Mouse (Mus musculus): ENCODE measurements at regions not wholly inside any gene's neighbourhood (a gene's known extent, or its start where the extent isn't known, plus 50 kb on each side); places are given as distances from the start of the nearest gene placed in this dataset.

DNA sequence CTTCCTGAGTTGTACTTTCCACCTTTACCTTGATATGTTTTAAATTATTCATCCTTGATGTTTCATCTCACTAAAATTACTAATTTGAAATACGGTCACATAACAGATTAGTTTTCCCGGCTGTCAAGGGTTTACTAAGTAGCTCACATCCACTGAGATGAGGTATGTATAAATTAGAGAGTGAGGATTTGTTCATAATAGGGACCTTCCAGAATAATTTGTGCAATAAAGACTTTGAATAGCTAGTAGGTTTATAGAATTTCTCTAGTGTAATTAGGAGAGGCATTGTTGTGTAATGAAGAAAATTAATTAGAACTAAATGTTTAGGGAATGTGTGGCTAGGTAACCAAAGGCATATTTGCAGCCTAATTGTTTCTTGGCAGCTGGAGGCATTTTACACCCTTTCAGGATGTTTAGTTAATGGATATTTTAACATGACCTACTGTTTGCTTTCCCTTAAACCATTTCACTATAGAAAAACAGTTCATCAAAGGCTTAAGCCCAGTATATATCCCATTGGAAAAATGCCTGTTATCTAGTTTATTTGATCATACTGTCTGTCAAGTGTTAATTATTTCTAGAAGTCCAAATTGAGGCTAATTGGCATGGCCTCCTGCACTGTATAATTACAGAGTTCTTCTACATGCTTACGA is 70.8 kb downstream of the Mat2b start:
- no peak for ATAC-seq (ENCODE audit: low read depth)
- no peak overlapping the region for H3K27ac ChIP-seq (ENCODE audit: low read length)
- 66% methylated on average over 3 of the region's 3 CpGs for WGBS (ENCODE audit: insufficient replicate concordance)

GRCm38 (mm10) chr11:40620036-40620435 is 75.0 kb downstream of the Mat2b start:
- Histone ChIP-seq H3K27me3 (ENCODE audit: control insufficient read depth, insufficient read depth, low read depth, low read length) (no peaks in the 10 kb centered on the region), H3K4me3 (ENCODE audit: low read depth, low read length) (no peak overlapping the region), H3K4me2 (ENCODE audit: low read depth, low read length) (no peak overlapping the region), H3K9me3 (replicated peaks; ENCODE audit: control insufficient read depth, low read length) (no peaks in the 10 kb centered on the region), H3K4me1 (ENCODE audit: control insufficient read depth, low read depth, low read length) (no peaks in the 10 kb centered on the region), H3K27ac (ENCODE audit: low read length) (no peak overlapping the region), H3K9ac (ENCODE audit: low read depth, low read length) (no peak overlapping the region), H3K36me3 (ENCODE audit: control insufficient read depth, insufficient read depth) (no peaks in the 10 kb centered on the region)
- WGBS (ENCODE audit: insufficient replicate concordance) = 48% methylated on average over 7 of the region's 7 CpGs
- no peak for ATAC-seq (ENCODE audit: low read depth)

More for the DNA sequence above, 70.8 kb downstream of the Mat2b start:
- Histone ChIP-seq H3K4me1 (ENCODE audit: control insufficient read depth, low read depth, low read length) (no peaks in the 10 kb centered on the region), H3K9ac (ENCODE audit: low read depth, low read length) (no peak overlapping the region), H3K36me3 (ENCODE audit: control insufficient read depth, insufficient read depth) (no peaks in the 10 kb centered on the region), H3K27me3 (ENCODE audit: control insufficient read depth, insufficient read depth, low read depth, low read length) (no peaks in the 10 kb centered on the region), H3K4me2 (ENCODE audit: low read depth, low read length) (no peak overlapping the region), H3K4me3 (ENCODE audit: low read depth, low read length) (no peak overlapping the region), H3K9me3 (replicated peaks; ENCODE audit: control insufficient read depth, low read length) (no peaks in the 10 kb centered on the region)

DNA sequence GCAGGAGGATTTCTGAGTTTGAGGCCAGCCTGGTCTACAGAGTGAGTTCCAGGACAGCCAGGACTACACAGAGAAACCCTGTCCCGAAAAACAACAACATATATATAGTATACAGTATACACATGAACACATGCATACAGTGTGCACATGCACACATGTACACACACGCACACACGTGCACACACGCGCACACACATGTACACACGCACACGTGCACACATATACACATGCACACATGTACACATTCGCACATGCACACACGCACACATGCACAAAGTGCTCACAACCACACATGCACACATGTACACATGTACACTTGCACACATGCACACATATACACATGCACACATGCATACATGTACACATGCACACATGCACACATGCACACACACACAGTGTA is 92.0 kb downstream of the Mat2b start:
- H3K27ac ChIP-seq (ENCODE audit: low read length) = no peak overlapping the region
- no peak overlapping the region for H3K9ac ChIP-seq (ENCODE audit: low read depth, low read length)
- no peak overlapping the region for H3K4me2 ChIP-seq (ENCODE audit: low read depth, low read length)
- no peaks in the 10 kb centered on the region for H3K9me3 ChIP-seq (replicated peaks; ENCODE audit: control insufficient read depth, low read length)
- no peaks in the 10 kb centered on the region for H3K36me3 ChIP-seq (ENCODE audit: control insufficient read depth, insufficient read depth)
- ATAC-seq (ENCODE audit: low read depth) = no peak
- H3K27me3 ChIP-seq (ENCODE audit: control insufficient read depth, insufficient read depth, low read depth, low read length) = no peaks in the 10 kb centered on the region
- no peak overlapping the region for H3K4me3 ChIP-seq (ENCODE audit: low read depth, low read length)
- no peaks in the 10 kb centered on the region for H3K4me1 ChIP-seq (ENCODE audit: control insufficient read depth, low read depth, low read length)
- 82% methylated on average over 9 of the region's 9 CpGs for WGBS (ENCODE audit: insufficient replicate concordance)

DNA sequence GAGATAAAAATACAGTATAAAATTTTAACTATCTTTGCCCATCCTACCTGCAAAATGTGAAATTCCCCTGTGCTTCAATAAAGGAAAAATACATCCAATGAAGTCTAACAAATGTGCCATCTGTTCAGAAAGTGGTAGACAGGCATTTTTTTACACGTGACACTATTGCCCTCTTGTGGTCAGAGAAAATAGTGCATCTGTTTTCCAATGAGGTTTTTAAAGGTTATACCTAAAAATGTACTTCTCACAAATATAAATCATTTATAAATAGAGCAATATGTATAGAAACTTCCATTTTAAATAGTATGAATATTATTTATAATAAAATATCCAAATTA is 93.5 kb downstream of the Mat2b start:
- no peaks in the 10 kb centered on the region for H3K27me3 ChIP-seq (ENCODE audit: control insufficient read depth, insufficient read depth, low read depth, low read length)
- H3K4me1 ChIP-seq (ENCODE audit: control insufficient read depth, low read depth, low read length) = no peaks in the 10 kb centered on the region
- H3K27ac ChIP-seq (ENCODE audit: low read length) = no peak overlapping the region
- ATAC-seq (ENCODE audit: low read depth) = no peak
- H3K9ac ChIP-seq (ENCODE audit: low read depth, low read length) = no peak overlapping the region
- no peaks in the 10 kb centered on the region for H3K36me3 ChIP-seq (ENCODE audit: control insufficient read depth, insufficient read depth)
- WGBS (ENCODE audit: insufficient replicate concordance) = 2% methylated on average over 1 of the region's 1 CpGs
- no peak overlapping the region for H3K4me2 ChIP-seq (ENCODE audit: low read depth, low read length)
- no peaks in the 10 kb centered on the region for H3K9me3 ChIP-seq (replicated peaks; ENCODE audit: control insufficient read depth, low read length)
- no peak overlapping the region for H3K4me3 ChIP-seq (ENCODE audit: low read depth, low read length)

GRCm38 (mm10) chr11:40600773-40601571 is 94.0 kb downstream of the Mat2b start:
- ATAC-seq (ENCODE audit: low read depth) = no peak
- no peaks in the 10 kb centered on the region for H3K9me3 ChIP-seq (replicated peaks; ENCODE audit: control insufficient read depth, low read length)
- no peaks in the 10 kb centered on the region for H3K4me1 ChIP-seq (ENCODE audit: control insufficient read depth, low read depth, low read length)
- no peaks in the 10 kb centered on the region for H3K27me3 ChIP-seq (ENCODE audit: control insufficient read depth, insufficient read depth, low read depth, low read length)
- no peak overlapping the region for H3K9ac ChIP-seq (ENCODE audit: low read depth, low read length)
- 12% methylated on average over 11 of the region's 11 CpGs for WGBS (ENCODE audit: insufficient replicate concordance)
- no peak overlapping the region for H3K27ac ChIP-seq (ENCODE audit: low read length)
- no peak overlapping the region for H3K4me2 ChIP-seq (ENCODE audit: low read depth, low read length)
- H3K36me3 ChIP-seq (ENCODE audit: control insufficient read depth, insufficient read depth) = no peaks in the 10 kb centered on the region
- no peak overlapping the region for H3K4me3 ChIP-seq (ENCODE audit: low read depth, low read length)

DNA sequence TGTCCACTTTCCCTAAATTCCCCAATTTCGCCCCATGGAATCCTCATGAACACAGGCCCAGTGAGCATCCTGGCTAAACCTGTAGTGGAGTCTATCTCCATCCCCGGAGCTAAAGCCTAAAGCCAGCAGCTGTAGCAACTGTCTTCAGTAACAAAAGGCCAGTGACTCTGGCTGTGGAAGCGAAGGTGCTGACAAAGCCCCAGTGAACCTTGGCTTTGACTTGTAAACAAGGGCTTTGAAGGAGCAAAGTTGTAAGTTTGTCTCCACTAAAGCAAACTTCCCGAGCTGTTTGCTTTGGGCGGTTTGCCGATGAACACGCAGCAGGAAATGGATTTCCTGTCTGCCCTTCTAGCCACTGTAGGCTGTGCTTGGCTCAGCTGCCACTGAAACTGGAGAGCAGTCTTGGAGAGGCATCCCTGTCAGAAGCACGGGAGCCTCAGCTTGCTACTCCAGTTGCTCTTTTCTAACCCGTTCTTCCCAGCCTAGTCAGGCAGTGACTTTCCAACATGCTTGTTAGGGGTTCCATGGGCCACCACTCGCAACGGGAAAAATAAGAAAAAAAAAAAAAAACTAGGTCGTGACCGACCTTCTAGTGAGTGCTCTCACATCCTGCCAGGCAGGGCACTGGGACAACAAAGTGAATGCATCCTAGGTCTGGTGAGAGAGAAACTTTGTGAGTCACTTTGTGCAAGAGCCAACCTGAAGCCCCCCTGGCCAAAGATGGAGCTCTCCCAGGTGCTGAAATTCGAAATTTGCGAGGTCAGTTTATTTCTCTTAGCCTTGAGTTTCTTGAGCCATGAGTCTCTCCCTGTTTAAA is 94.8 kb downstream of the Mat2b start:
- no peak for ATAC-seq (ENCODE audit: low read depth)
- Histone ChIP-seq H3K4me1 (ENCODE audit: control insufficient read depth, low read depth, low read length) (no peaks in the 10 kb centered on the region), H3K9me3 (replicated peaks; ENCODE audit: control insufficient read depth, low read length) (no peaks in the 10 kb centered on the region), H3K9ac (ENCODE audit: low read depth, low read length) (no peak overlapping the region), H3K27ac (ENCODE audit: low read length) (no peak overlapping the region), H3K36me3 (ENCODE audit: control insufficient read depth, insufficient read depth) (no peaks in the 10 kb centered on the region), H3K4me3 (ENCODE audit: low read depth, low read length) (no peak overlapping the region), H3K27me3 (ENCODE audit: control insufficient read depth, insufficient read depth, low read depth, low read length) (no peaks in the 10 kb centered on the region), H3K4me2 (ENCODE audit: low read depth, low read length) (no peak overlapping the region)
- WGBS (ENCODE audit: insufficient replicate concordance) = 4% methylated on average over 15 of the region's 15 CpGs

DNA sequence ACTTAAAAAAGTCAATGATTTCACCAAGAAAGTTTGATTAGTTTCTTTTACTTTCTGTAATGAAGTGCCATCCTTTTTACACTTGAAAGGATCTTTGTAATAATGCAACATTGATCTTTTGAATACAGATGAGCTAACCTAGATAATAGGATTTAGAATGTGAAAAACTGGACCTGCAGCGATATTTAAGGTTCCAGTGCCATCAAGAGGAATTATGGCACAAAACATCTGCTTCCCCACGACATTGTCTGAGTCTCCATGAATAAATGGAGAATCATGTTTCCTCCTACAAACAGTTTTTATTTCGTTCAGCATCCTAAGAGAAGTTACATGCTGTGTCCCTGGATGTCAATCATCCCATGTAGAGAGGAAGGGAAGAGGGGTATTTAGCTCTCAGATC is 98.7 kb downstream of the Mat2b start:
- H3K27ac ChIP-seq (ENCODE audit: low read length) = no peak overlapping the region
- H3K9ac ChIP-seq (ENCODE audit: low read depth, low read length) = no peak overlapping the region
- 41% methylated on average over 3 of the region's 3 CpGs for WGBS (ENCODE audit: insufficient replicate concordance)
- H3K9me3 ChIP-seq (replicated peaks; ENCODE audit: control insufficient read depth, low read length) = no peaks in the 10 kb centered on the region
- no peak overlapping the region for H3K4me3 ChIP-seq (ENCODE audit: low read depth, low read length)
- no peak for ATAC-seq (ENCODE audit: low read depth)
- no peak overlapping the region for H3K4me2 ChIP-seq (ENCODE audit: low read depth, low read length)
- no peaks in the 10 kb centered on the region for H3K27me3 ChIP-seq (ENCODE audit: control insufficient read depth, insufficient read depth, low read depth, low read length)
- H3K36me3 ChIP-seq (ENCODE audit: control insufficient read depth, insufficient read depth) = no peaks in the 10 kb centered on the region
- no peaks in the 10 kb centered on the region for H3K4me1 ChIP-seq (ENCODE audit: control insufficient read depth, low read depth, low read length)

DNA sequence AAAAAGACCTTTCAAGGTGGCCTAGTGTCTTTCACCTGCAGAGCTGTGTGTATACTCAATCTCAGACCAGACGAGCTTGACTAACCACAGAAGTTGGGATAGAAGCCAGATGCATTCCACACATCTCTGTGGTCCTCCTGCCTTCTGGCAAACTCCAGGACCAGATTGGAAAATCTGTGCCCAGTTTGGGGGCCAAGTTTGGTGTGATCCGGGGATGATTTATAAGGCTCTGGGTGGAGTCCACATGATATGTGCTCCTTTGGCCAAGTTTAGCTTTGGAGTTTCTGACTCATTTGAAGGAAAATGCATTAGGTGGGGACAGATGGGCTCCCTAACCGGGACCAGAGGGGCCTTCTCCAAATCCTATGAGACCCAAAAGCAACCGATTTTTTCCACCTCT is 102.9 kb downstream of the Mat2b start:
- H3K27ac ChIP-seq (ENCODE audit: low read length) = no peak overlapping the region
- no peak overlapping the region for H3K9ac ChIP-seq (ENCODE audit: low read depth, low read length)
- H3K27me3 ChIP-seq (ENCODE audit: control insufficient read depth, insufficient read depth, low read depth, low read length) = no peaks in the 10 kb centered on the region
- no peaks in the 10 kb centered on the region for H3K9me3 ChIP-seq (replicated peaks; ENCODE audit: control insufficient read depth, low read length)
- H3K4me1 ChIP-seq (ENCODE audit: control insufficient read depth, low read depth, low read length) = no peaks in the 10 kb centered on the region
- H3K4me2 ChIP-seq (ENCODE audit: low read depth, low read length) = no peak overlapping the region
- WGBS (ENCODE audit: insufficient replicate concordance) = 62% methylated on average over 4 of the region's 4 CpGs
- H3K36me3 ChIP-seq (ENCODE audit: control insufficient read depth, insufficient read depth) = no peaks in the 10 kb centered on the region
- ATAC-seq (ENCODE audit: low read depth) = no peak
- H3K4me3 ChIP-seq (ENCODE audit: low read depth, low read length) = no peak overlapping the region

GRCm38 (mm10) chr11:40573758-40574139 is 121.3 kb downstream of the Mat2b start:
- Histone ChIP-seq H3K9ac (ENCODE audit: low read depth, low read length) (no peak overlapping the region), H3K4me2 (ENCODE audit: low read depth, low read length) (no peak overlapping the region), H3K27ac (ENCODE audit: low read length) (no peak overlapping the region), H3K9me3 (replicated peaks; ENCODE audit: control insufficient read depth, low read length) (no peaks in the 10 kb centered on the region), H3K36me3 (ENCODE audit: control insufficient read depth, insufficient read depth) (no peaks in the 10 kb centered on the region), H3K27me3 (ENCODE audit: control insufficient read depth, insufficient read depth, low read depth, low read length) (no peaks in the 10 kb centered on the region), H3K4me1 (ENCODE audit: control insufficient read depth, low read depth, low read length) (no peaks in the 10 kb centered on the region), H3K4me3 (ENCODE audit: low read depth, low read length) (no peak overlapping the region)
- WGBS (ENCODE audit: insufficient replicate concordance) = 27% methylated on average over 3 of the region's 3 CpGs
- no peak for ATAC-seq (ENCODE audit: low read depth)
